Mouse (Mus musculus): ENCODE data around the gene Hdac5.

DNA sequence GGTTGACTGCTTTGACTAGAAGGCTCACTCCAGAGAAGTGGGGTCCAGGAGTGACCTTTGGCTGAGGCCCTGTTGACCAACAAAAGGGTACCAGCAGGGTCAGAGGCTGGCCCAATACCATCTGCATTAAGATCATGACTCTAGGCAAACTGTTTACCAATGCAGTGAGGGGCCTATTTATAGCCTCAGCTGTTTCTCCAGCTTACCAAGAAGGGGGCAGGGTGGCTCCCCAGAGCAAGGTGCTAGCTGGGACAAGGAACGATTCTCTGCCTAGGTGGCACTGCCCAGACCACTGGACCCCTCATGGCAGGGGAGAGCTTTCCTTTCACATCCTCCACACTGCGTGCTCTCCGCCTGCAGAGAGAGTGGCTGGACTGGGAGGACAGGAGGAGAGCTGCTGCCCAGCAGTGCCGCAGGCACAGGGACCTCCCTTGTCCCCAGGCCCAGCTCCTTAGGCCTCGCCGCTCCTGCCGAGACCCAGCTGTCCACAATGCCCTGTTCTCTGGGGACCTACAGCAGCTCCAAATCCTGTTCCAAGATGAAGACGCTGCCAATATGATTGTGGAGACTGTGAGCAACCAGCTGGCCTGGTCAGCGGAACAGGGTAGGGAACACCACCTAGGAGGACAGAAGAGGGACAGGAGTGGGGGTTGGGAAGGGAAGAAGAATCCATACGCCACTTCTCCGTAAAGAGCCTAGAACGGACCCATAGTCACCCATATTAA is 38.7 kb upstream of the Hdac5 start, which contains the start of gene Asb16:
- TF ChIP-seq CTCF (IDR thresholded peaks at IDR 0.05; ENCODE audit: low read depth), result no peak
- no peak for TF ChIP-seq EP300 (IDR thresholded peaks at IDR 0.05; ENCODE audit: low read depth)
